Mouse (Mus musculus) C2C12 (cell line): ENCODE data around the gene Dab2ip.
A peak's percentile ranks its signal among the peaks of the same experiment; 100 is the strongest.

ENCODE experiments used
- CTCF ChIP-seq: IDR thresholded peaks from one replicate; pipeline ENCODE4 v1.5.1; 2011; ENCODE audit not compliant: control insufficient read depth, insufficient read depth, insufficient read length
- USF1 ChIP-seq: IDR thresholded peaks from one replicate; pipeline ENCODE4 v1.6.1; 2011; ENCODE audit warnings: low read depth, mild to moderate bottlenecking, control low read depth, moderate library complexity

GRCm38 (mm10) chr2:35556918-35557486 lies 1.1 kb upstream of the Dab2ip start:
- TF ChIP-seq CTCF (no peak), USF1 (peak; percentile 30)
